Mouse (Mus musculus): ENCODE data around the gene Asb14. TPM values are rescaled to one million over a fixed set of nuclear protein-coding genes. Genes with fewer than 3 reads are reported as not detected.
"Not testable (repeated sequence)": the region's sequence is repeated elsewhere in the genome, so short reads cannot be mapped to it uniquely, and the experiment has no call there.

The Asb14 gene
- polyA plus RNA-seq, 1 experiment, result not detected

- TF ChIP-seq POLR2A (IDR thresholded peaks at IDR 0.05; ENCODE audit: borderline replicate concordance, low read depth, low read length) (no peak), CTCF (IDR thresholded peaks at IDR 0.05; ENCODE audit: low read depth, low read length) (no peak)
- 0 out of 2 replicates have a peak, but pooled peaks cover 2% of the 10 kb centered on the region for H3K4me1 ChIP-seq (ENCODE audit: control insufficient read depth, insufficient read depth, low read length)
- H3K4me3 ChIP-seq (ENCODE audit: insufficient read depth, low read length), result no peak overlapping the region
- no peak overlapping the region for H3K27ac ChIP-seq (ENCODE audit: insufficient read depth, low read depth, low read length)
Observed at GRCm38 (mm10) chr14:26934891-26935290, 40.5 kb downstream of the Asb14 start.

- Histone ChIP-seq H3K27ac (ENCODE audit: insufficient read depth, low read depth, low read length) (no peak overlapping the region), H3K4me3 (ENCODE audit: insufficient read depth, low read length) (no peak overlapping the region), H3K4me1 (ENCODE audit: control insufficient read depth, insufficient read depth, low read length) (0 out of 2 replicates have a peak, but pooled peaks cover 2% of the 10 kb centered on the region)
- TF ChIP-seq POLR2A (IDR thresholded peaks at IDR 0.05; ENCODE audit: borderline replicate concordance, low read depth, low read length) (no peak), CTCF (IDR thresholded peaks at IDR 0.05; ENCODE audit: low read depth, low read length) (no peak)
Observed at GRCm38 (mm10) chr14:26935558-26935957, 41.2 kb downstream of the Asb14 start.

- H3K4me3 ChIP-seq (ENCODE audit: insufficient read depth, low read length); H3K27ac ChIP-seq (ENCODE audit: insufficient read depth, low read depth, low read length); H3K4me1 ChIP-seq (ENCODE audit: control insufficient read depth, insufficient read depth, low read length): not testable (repeated sequence)
Observed at GRCm38 (mm10) chr14:26956139-26956538, 61.8 kb downstream of the Asb14 start.

GRCm38 (mm10) chr14:26960518-26960917 is 66.2 kb downstream of the Asb14 start:
- Histone ChIP-seq H3K27ac (ENCODE audit: insufficient read depth, low read depth, low read length) (no peak overlapping the region), H3K4me3 (ENCODE audit: insufficient read depth, low read length) (no peak overlapping the region), H3K4me1 (ENCODE audit: control insufficient read depth, insufficient read depth, low read length) (no peaks in the 10 kb centered on the region)
- TF ChIP-seq POLR2A (IDR thresholded peaks at IDR 0.05; ENCODE audit: borderline replicate concordance, low read depth, low read length), result no peak
- no peak for TF ChIP-seq CTCF (IDR thresholded peaks at IDR 0.05; ENCODE audit: low read depth, low read length)

Other genes starting within 250 kb of the Asb14 start
- gene Pde12, start 224.7 kb upstream of the Asb14 start, polyA plus RNA-seq (2012; ENCODE audit: insufficient read depth, insufficient read length, missing spikeins), result 3.8 and 4.0 TPM in 2 replicates
- 0.04 TPM in 1 of 2 replicates, not detected in the other for gene Dnah12, start 201.3 kb upstream of the Asb14 start, polyA plus RNA-seq (2012; ENCODE audit: insufficient read depth, insufficient read length, missing spikeins)
- gene Appl1, start 76.7 kb downstream of the Asb14 start, polyA plus RNA-seq (2012; ENCODE audit: insufficient read depth, insufficient read length, missing spikeins), result 17.2 and 24.5 TPM in 2 replicates
- 1.4 TPM in 1 of 2 replicates, not detected in the other for gene Hesx1, start 99.9 kb downstream of the Asb14 start, polyA plus RNA-seq (2012; ENCODE audit: insufficient read depth, insufficient read length, missing spikeins)
- 0.11 and 0.32 TPM in 2 replicates for gene Il17rd, start 144.4 kb downstream of the Asb14 start, polyA plus RNA-seq (2012; ENCODE audit: insufficient read depth, insufficient read length, missing spikeins)
- gene Arhgef3, start 220.3 kb downstream of the Asb14 start, polyA plus RNA-seq (2012; ENCODE audit: insufficient read depth, insufficient read length, missing spikeins), result 10.2 and 10.3 TPM in 2 replicates

All from bone marrow macrophage, adult 2 months (primary cell).